18 mouse cellular contexts compared by ENCODE assay signal in the genomic region with DNA sequence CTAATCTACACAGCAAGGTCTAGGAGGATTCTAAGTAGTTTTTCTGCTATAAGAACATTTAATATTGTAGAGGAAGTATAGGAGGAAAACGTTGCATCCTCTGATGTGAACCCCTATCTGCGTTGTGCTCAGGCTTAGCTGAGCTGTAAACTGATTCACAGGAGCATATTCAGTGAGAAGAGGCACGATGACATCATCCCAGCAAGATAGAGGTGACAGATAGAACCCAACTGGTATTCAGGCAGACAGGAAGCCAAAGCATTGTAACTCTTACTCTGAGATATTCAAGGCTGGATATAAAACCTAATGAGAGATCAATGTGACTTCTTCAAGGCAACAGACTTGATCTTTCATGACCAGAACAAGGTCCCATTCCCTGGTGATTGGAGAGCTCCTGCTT.
"Had no signal": no experiment of that assay in that cellular context is flagged by ENCODE, and none has a peak within 500 bp of the region (broad histone marks: within the 10 kb centered on the region; RNA-seq: fewer than 3 reads in every experiment).

No protein-coding gene starts in this region.

- H3K4me1 ChIP-seq: midbrain, embryonic 10.5 days; midbrain, embryonic 12.5 days; neural tube, embryonic 13.5 days; neural tube, embryonic 15.5 days; stomach, embryonic 15.5 days had no signal

- H3K27me3 ChIP-seq: midbrain, embryonic 12.5 days; neural tube, embryonic 13.5 days; neural tube, embryonic 15.5 days; stomach, embryonic 15.5 days had no signal

- H3K9ac ChIP-seq: lung, embryonic 14.5 days; midbrain, embryonic 12.5 days; neural tube, embryonic 13.5 days; neural tube, embryonic 15.5 days; stomach, embryonic 15.5 days had no signal

- H3K27ac ChIP-seq: midbrain, embryonic 10.5 days; midbrain, embryonic 12.5 days; neural tube, embryonic 13.5 days; neural tube, embryonic 15.5 days; stomach, embryonic 15.5 days; stomach, postnatal 0 days had no signal

- DNase-seq: lung, adult 18-20 months; lung, embryonic 14.5 days; lung, postnatal 10 days; lung, postnatal 4 days; midbrain, embryonic 14.5 days; retina, postnatal 1 day; right cerebral cortex, adult 18-20 months; right cerebral cortex, postnatal 14 days; thymus, adult 2 months; thymus, postnatal 25 days; thymus, postnatal 4 days had no signal

- H3K4me2 ChIP-seq: lung, embryonic 14.5 days; midbrain, embryonic 12.5 days; neural tube, embryonic 13.5 days; neural tube, embryonic 15.5 days; stomach, embryonic 15.5 days had no signal

- H3K36me3 ChIP-seq: midbrain, embryonic 10.5 days; midbrain, embryonic 12.5 days; neural tube, embryonic 13.5 days; neural tube, embryonic 15.5 days; stomach, embryonic 15.5 days had no signal

- H3K9me3 ChIP-seq: midbrain, embryonic 12.5 days; stomach, embryonic 15.5 days had no signal

- H3K4me3 ChIP-seq: midbrain, embryonic 10.5 days; midbrain, embryonic 12.5 days; neural tube, embryonic 13.5 days; neural tube, embryonic 15.5 days; stomach, embryonic 15.5 days had no signal

- ATAC-seq: midbrain, embryonic 16.5 days had no signal
